Mouse (Mus musculus) intestine, embryonic 14.5 days (tissue): ENCODE results near the gene Sema4a. TPM values are rescaled to one million over a fixed set of nuclear protein-coding genes. Genes with fewer than 3 reads are reported as not detected.
"Not testable (repeated sequence)": the region's sequence is repeated elsewhere in the genome, so short reads cannot be mapped to it uniquely, and the experiment has no call there.

Experiments used
- ATAC-seq: fragments of 200-750 bp; cut with Nextera tagmentation; replicated peaks from 2 replicates; pipeline ENCODE4 v1.8.0; 2017; ENCODE audit warnings: low read depth, moderate number of reproducible peaks, moderate TSS enrichment, moderate library complexity; ENCODE audit not compliant: low FRiP score, low TSS enrichment
- DNase-seq: peaks from one replicate; pipeline ENCODE4 v3.0.0-alpha.2; 2018; ENCODE audit warnings: low spot score
- H3K27ac ChIP-seq: fragments of 300-500 bp; sonication (generic); 2 replicates; pipeline ENCODE4 v1.5.1; 2014; ENCODE audit warnings: low read depth, mild to moderate bottlenecking, control low read depth
- H3K27me3 ChIP-seq: fragments of 300-500 bp; sonication (generic); replicated peaks from 2 replicates; pipeline ENCODE4 v1.6.1; 2014; ENCODE audit warnings: low read length, control low read depth; ENCODE audit not compliant: control insufficient read depth, insufficient read depth
- H3K36me3 ChIP-seq: fragments of 300-500 bp; sonication (generic); 2 replicates; pipeline ENCODE4 v1.6.1; 2014; ENCODE audit warnings: low read length, control low read depth; ENCODE audit not compliant: control insufficient read depth, insufficient read depth
- H3K4me1 ChIP-seq: fragments of 300-500 bp; sonication (generic); replicated peaks from 2 replicates; pipeline ENCODE4 v1.6.1; 2014; ENCODE audit warnings: low read length, control low read depth, mixed read lengths; ENCODE audit not compliant: control insufficient read depth, insufficient read depth
- H3K4me2 ChIP-seq: fragments of 300-500 bp; sonication (generic); 2 replicates; pipeline ENCODE4 v1.6.1; 2014; ENCODE audit warnings: low read length
- H3K4me3 ChIP-seq: fragments of 300-500 bp; sonication (generic); 2 replicates; pipeline ENCODE4 v1.5.1; 2014; ENCODE audit warnings: low read depth, low read length, control low read depth, mixed read lengths
- H3K9ac ChIP-seq: fragments of 300-500 bp; sonication (generic); 2 replicates; pipeline ENCODE4 v1.6.1; 2014; ENCODE audit warnings: mild to moderate bottlenecking, low read length
- H3K9me3 ChIP-seq: fragments of 300-500 bp; sonication (generic); 2 replicates; pipeline ENCODE4 v1.6.1; 2016; ENCODE audit warnings: low read length, control low read depth; ENCODE audit not compliant: control insufficient read depth
- WGBS: fragments of 180-500 bp; shearing (Covaris S2); extraction: QIAGEN DNeasy Blood & Tissue Kit; methylation state at CpG from one replicate; pipeline ENCODE4 v1.1.7; 2014; 5-methylcytosine and 5-hydroxymethylcytosine counted together
- polyA plus RNA-seq: library from polyadenylated mRNA; unstranded; fragments of >200 nt; fragmentation: Nextera tagmentation; extraction: Ambion mirVana; gene quantifications from 2 replicates; pipeline ENCODE4 v1.2.1, GENCODE M21; 2014

The Sema4a gene
- polyA plus RNA-seq, 1 experiment from 2014 or later: 13.3 TPM

DNA sequence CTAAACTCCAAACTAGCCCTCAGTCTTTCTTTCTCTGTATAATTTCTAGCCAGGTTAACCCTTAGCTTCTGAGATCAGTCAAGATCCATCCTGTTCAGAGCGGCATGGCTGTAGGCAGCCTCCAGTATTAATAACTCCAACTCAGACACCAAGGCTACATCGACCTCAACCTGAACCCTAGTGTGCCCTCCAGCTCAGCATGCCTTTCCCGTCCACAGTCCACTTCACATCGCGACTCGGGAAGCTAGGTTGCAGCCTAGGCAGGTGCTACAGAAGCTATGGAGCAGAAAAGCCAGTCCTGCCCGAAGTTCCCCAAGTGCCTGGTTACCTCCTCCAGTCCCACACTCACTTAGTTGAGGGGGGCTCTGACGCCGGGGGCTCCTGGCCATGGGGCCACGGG, 23.5 kb downstream of the Sema4a start:
- WGBS: 80% methylated on average over 10 of the region's 10 CpGs
- no peak for ATAC-seq
- Histone ChIP-seq H3K9me3 (no peaks in the 10 kb centered on the region), H3K27me3 (no peaks in the 10 kb centered on the region), H3K4me1 (peaks cover 6% of the 10 kb centered on the region; the same call in 1 of the 2 replicates), H3K36me3 (no peaks in the 10 kb centered on the region), H3K4me3 (no peak overlapping the region), H3K4me2 (peak overlapping the region; percentile 55), H3K9ac (no peak overlapping the region), H3K27ac (no peak overlapping the region)
- no peak for DNase-seq

DNA sequence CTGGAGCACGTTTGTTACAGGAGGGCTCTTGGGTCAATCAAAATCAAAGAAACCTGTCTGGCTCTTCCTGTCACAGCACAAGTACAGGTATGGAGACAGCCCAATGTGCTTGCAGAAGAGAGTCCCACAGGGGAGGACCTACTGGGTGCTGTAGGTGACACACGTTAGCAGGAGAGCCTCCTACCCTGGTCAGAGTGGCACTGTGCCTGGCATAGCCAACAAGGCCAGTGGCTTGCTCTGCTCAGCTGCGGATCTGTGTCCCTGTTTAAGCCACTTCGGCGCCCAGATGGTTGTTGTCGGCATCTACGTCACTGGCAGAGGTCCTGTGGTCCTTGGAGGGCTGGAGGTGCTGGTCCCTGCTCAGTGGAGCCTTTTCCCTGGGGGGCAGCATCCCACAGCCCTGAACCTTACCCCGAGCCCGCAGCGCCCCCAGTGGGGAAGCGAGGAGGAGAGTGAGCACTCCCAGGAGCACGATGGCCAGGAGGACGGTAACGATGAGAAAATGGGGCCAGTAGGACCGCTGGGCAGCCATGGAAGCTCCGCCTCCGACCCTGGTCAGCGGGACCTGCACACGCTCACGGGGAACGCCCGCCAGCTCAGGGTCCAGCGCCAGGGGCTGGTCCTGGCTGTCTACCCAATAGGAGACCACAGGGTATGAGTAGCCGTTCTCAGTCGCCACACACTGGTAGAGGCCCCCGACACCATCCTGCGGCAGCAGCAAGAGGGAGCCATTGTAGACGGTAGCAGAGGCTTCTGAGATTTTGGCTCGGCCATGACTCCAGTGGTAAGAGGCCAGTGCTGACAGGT, 24.4 kb downstream of the Sema4a start:
- ATAC-seq (0 out of 2 replicates have a peak, but pooled peaks have one; percentile 50), DNase-seq (peak; percentile 78)
- Histone ChIP-seq H3K4me3 (peak overlapping the region; percentile 27), H3K4me2 (peak overlapping the region; percentile 55), H3K9me3 (no peaks in the 10 kb centered on the region), H3K4me1 (peaks cover 6% of the 10 kb centered on the region; the same call in 1 of the 2 replicates), H3K27me3 (no peaks in the 10 kb centered on the region), H3K36me3 (no peaks in the 10 kb centered on the region), H3K27ac (no peak overlapping the region), H3K9ac (peak overlapping the region; percentile 31; the same call in 1 of the 2 replicates)
- 8% methylated on average over 29 of the region's 29 CpGs for WGBS

DNA sequence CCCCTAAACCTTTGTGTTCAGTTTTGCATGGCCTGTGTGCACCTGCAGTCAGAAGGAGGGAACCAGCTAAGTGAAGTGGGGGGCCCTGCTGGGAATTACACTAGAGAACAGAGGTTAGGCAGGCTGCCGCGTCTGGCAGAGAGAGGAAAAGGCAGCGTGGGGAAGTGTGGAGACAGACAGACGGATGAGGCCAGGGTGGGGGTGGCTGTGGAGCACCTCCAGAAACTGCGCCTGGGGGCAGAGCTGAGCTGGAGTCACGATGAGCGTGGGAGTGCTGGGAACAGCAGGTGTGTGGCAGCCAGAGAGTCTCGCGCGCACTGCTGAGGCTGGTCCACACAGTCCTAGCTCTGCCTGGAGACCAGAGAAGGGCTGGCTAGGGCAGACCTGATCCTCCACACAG, 25.5 kb downstream of the Sema4a start:
- no peak for ATAC-seq

DNA sequence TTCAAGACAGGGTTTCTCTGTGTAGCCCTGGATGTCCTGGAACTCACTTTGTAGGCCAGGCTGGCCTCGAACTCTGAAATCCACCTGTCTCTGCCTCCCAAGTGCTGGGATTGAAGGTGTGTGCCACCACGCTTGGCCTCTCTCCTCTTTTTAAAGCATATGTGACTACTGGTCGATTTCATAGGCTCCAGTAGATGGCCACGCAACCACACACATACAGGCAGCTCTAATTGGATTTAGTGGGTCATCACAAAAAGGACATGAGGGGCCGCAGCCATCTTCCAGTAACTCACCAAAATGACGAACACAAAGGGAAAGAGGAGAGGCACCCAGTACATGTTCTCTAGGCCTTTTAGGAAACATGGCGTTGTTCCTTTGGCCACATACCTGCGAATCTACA, 32.3 kb downstream of the Sema4a start:
- H3K36me3 ChIP-seq, ATAC-seq, H3K4me2 ChIP-seq, H3K27me3 ChIP-seq, H3K4me1 ChIP-seq, H3K27ac ChIP-seq, H3K9me3 ChIP-seq, DNase-seq, H3K9ac ChIP-seq, H3K4me3 ChIP-seq: not testable (repeated sequence)
- 74% methylated on average over 8 of the region's 8 CpGs for WGBS

More for the DNA sequence above, 25.5 kb downstream of the Sema4a start:
- Histone ChIP-seq H3K4me3 (no peak overlapping the region), H3K36me3 (no peaks in the 10 kb centered on the region), H3K4me1 (peaks cover 6% of the 10 kb centered on the region; the same call in 1 of the 2 replicates), H3K9me3 (no peaks in the 10 kb centered on the region), H3K27me3 (no peaks in the 10 kb centered on the region), H3K27ac (no peak overlapping the region), H3K4me2 (no peak overlapping the region), H3K9ac (no peak overlapping the region)
- DNase-seq: no peak
- WGBS: 63% methylated on average over 10 of the region's 10 CpGs

DNA sequence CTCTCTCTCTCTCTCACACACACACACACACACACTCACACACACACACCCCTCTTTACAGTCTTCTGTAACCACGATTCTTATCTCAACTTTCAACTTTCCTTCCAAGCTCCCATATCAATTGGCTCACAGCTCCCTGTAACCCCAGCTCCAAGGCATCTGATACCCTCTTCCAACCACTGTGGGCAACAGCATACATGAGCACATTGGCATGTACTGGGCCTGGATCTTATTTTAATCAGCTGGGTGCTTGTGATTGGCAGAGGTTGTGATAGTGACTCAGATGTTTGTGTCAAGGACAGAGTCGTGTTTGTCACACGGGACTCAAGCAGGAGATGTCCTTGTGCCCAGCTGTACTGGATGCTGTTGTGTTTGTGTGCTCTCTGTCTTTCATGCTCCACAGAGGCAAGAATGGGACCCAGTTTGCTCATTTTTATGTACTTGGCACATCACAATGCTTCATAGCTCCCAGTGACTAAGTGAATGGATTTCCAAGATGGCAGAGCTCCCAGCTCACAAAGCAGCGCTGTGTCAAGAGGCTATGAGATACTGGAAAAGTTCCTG, 33.6 kb downstream of the Sema4a start:
- no peak for ATAC-seq
- no peak overlapping the region for H3K9ac ChIP-seq
- H3K4me3 ChIP-seq: no peak overlapping the region
- DNase-seq: no peak
- no peak overlapping the region for H3K4me2 ChIP-seq
- H3K9me3 ChIP-seq: no peaks in the 10 kb centered on the region
- no peaks in the 10 kb centered on the region for H3K36me3 ChIP-seq
- no peaks in the 10 kb centered on the region for H3K27me3 ChIP-seq
- 73% methylated on average over 4 of the region's 4 CpGs for WGBS
- H3K27ac ChIP-seq: no peak overlapping the region
- peaks cover 12% of the 10 kb centered on the region for H3K4me1 ChIP-seq

DNA sequence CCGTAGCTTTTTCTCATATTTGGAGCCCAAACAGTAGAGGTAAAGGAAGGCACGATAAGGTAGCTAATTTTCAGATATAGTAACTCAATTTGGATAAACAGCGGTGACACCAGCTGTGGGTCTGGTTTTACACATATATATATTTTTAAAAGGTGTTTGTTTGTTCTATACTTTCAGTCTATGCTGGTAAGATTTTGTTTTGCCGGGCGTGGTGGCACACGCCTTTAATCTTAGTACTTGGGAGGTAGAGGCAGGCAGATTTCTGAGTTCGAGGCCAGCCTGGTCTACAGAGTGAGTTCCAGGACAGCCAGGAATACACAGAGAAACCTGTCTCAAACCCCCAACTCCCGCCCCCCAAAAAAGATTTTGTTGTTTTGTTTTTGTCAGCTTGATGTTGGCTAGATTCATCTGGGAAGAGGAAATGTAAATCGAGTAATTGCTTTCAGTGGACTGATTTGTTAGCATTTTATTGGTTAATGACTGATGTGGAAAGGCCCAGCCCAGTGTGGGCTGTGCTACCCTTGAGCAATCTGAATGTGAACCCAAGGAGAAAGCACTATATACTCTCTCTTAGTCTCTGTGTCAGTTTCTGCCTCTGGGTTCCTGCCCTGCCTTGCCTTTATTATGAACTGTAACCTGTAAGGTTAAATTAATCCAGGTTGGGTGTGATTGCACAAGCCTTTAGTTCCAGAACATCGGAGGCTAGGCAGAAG, 35.1 kb downstream of the Sema4a start:
- 0 out of 2 replicates have a peak overlapping the region, but pooled peaks have one; percentile 71 for H3K4me3 ChIP-seq
- no peak overlapping the region for H3K4me2 ChIP-seq
- peaks cover 12% of the 10 kb centered on the region for H3K4me1 ChIP-seq
- H3K36me3 ChIP-seq: peaks cover 5% of the 10 kb centered on the region
- H3K9me3 ChIP-seq: no peaks in the 10 kb centered on the region
- no peak overlapping the region for H3K27ac ChIP-seq
- DNase-seq (no peak), ATAC-seq (no peak)
- 84% methylated on average over 10 of the region's 10 CpGs for WGBS
- no peak overlapping the region for H3K9ac ChIP-seq
- no peaks in the 10 kb centered on the region for H3K27me3 ChIP-seq

DNA sequence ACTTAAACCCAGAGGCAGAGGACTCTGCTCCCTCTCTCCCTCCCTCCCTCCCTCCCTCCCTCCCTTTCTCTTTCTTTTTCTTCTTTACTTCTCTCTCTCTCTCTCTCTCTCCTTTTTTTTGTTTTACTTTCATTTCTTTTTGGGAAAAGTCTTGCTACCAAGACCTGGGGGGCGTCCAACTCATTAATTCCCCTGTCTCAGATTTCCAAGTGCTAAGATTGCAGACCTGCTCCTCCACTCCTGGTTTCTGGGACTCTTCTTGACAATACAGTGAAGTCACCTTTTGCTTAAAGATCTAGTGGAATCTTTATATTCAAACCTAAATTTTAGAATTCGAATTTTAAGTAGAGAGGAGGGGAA, 35.7 kb downstream of the Sema4a start:
- no peak overlapping the region for H3K9ac ChIP-seq
- H3K4me2 ChIP-seq: peak overlapping the region; percentile 36
- H3K4me1 ChIP-seq: peaks cover 12% of the 10 kb centered on the region
- DNase-seq (no peak), ATAC-seq (peak; percentile 2; the same call in 1 of the 2 replicates)
- H3K36me3 ChIP-seq: peaks cover 10% of the 10 kb centered on the region
- no peaks in the 10 kb centered on the region for H3K27me3 ChIP-seq
- H3K9me3 ChIP-seq: no peaks in the 10 kb centered on the region
- WGBS: 13% methylated on average over 2 of the region's 2 CpGs
- no peak overlapping the region for H3K27ac ChIP-seq
- peak overlapping the region; percentile 71; the same call in 1 of the 2 replicates for H3K4me3 ChIP-seq

DNA sequence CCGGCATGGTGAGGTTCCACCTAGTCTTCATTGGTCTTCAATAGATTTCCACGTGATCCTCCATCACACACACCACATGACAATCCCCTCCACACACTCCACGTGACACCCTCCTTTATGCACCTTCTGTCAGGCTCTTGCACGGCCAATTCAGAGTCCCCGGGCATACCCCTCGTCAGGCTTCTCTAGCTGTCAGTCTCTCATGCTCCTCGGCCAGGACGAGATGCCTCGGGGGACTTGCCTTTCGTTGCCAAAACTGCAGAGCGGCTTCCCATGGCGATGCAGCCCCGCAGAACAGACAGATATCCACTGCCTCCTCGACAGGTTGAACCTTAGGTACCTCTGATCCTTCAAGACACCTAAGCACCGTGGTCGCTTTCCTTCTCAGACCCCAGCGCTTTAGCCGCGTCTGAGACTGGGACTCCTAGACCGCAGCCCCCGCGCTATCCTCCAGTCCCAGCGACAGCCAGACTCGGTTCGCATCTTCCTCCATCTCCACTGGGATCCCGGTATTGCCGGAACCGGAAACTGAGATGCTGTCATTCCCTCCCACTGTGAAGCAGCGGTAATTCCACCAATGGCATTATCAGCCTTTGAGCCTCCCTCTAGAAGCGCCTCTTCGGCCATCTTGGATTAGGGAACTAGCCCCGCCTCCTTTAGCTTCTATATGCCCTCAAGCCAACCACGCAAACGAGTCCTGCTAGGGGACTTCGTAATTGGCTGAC, 36.2 kb downstream of the Sema4a start, which contains the start of gene Slc25a44:
TSS of gene Slc25a44 (minus strand) at position 535 of the 725 bp plus-strand sequence.
- DNase-seq (peak; percentile 87), ATAC-seq (peak; percentile 96)
- Histone ChIP-seq H3K4me1 (peaks cover 12% of the 10 kb centered on the region), H3K4me2 (peak within 1 kb of the TSS; percentile 92), H3K4me3 (peak within 1 kb of the TSS; percentile 71), H3K27ac (no peak within 1 kb of the TSS), H3K9me3 (no peaks in the 10 kb centered on the region), H3K27me3 (no peaks in the 10 kb centered on the region), H3K9ac (peak within 1 kb of the TSS; percentile 50), H3K36me3 (peaks cover 16% of the 10 kb centered on the region)
- WGBS: 1% methylated on average over 35 of the region's 35 CpGs
